Mouse (Mus musculus): ENCODE measurements at regions not wholly inside any gene's neighbourhood (a gene's known extent, or its start where the extent isn't known, plus 50 kb on each side); places are given as distances from the start of the nearest gene placed in this dataset.

DNA sequence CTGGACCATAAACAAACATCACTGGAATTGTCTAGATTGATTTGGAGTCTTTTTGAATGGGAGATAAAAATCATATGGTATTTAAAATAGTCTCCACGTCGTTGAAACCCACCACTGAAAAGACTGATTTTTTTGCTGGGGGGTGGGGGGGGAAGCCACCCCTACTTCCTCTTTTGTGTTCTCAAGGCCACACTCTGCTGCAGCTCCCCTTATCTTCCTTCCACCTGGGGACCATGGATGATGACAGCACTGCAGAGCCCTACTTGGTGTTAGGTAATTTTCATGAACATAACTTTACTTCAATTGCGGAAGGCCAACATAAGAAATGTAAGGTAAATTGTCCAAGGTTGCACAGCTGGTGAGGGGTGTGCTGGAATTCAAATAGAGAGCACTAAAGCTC, 232.4 kb upstream of the Vrk2 start:
- no peak for ATAC-seq (ENCODE audit: low FRiP score, low read depth)
- Histone ChIP-seq H3K27me3 (no peaks in the 10 kb centered on the region), H3K27ac (replicated peaks) (no peak overlapping the region), H3K4me3 (no peak overlapping the region), H3K36me3 (no peaks in the 10 kb centered on the region), H3K9me3 (no peaks in the 10 kb centered on the region), H3K4me1 (replicated peaks) (no peaks in the 10 kb centered on the region; the same call in 1 of the 2 replicates), H3K9ac (no peak overlapping the region), H3K4me2 (no peak overlapping the region)
- 94% methylated on average over 3 of the region's 3 CpGs for WGBS

DNA sequence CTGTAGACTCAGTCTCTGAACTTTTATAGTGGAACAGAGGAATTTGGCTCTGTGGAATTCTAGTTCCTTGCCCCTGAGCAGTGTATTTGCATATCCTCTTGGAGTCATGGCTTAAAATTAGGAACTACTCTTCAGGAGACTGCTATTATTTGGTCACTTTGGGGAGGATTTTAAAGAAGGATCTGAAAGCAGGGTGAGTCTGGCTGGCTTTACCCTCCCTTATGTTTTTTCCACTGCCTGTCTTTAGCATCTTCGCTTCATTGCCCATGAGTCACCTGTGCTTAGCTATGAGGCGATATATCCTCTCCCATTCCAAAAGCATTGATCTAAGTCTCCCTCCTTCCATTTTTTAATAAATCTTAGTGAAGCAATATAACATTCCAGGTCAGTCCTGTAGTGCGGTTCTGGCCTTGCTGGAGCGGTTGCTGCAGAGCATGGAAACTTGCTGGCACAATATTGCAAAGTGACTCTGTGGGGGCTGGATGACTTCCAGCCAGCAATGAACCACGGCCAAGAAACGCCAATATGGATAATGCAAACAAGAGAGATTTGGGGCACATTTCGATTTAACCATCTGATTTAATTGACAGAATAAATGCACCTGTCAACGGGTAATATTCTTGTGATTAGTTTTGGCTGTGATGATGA, 230.4 kb upstream of the Vrk2 start:
- Histone ChIP-seq H3K4me2 (no peak overlapping the region), H3K9me3 (no peaks in the 10 kb centered on the region), H3K9ac (no peak overlapping the region), H3K36me3 (no peaks in the 10 kb centered on the region), H3K4me3 (no peak overlapping the region), H3K27me3 (no peaks in the 10 kb centered on the region), H3K4me1 (replicated peaks) (no peaks in the 10 kb centered on the region; the same call in 1 of the 2 replicates), H3K27ac (replicated peaks) (no peak overlapping the region)
- 58% methylated on average over 8 of the region's 8 CpGs for WGBS
- peak; percentile 73; the same call in 1 of the 2 replicates for ATAC-seq (ENCODE audit: low FRiP score, low read depth)

DNA sequence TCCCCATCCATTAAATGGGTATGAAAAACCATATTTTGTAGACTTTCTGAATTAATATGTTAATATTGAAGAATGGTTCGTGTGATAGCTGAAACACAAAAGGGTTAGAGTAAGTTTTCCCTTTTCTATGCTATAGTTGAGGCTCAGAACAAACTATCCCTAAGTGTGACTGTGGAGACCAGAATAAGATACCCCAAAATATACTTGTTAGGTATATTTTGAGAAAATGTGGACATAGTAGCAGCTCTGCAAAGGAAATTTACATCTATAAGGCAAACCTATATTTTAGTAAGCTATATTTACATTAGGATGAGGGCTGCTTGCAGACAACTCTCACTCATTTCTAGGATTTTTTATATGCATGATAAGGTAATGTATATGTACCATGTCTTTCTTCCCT, 227.3 kb upstream of the Vrk2 start:
- no peak overlapping the region for H3K27ac ChIP-seq (replicated peaks)
- no peaks in the 10 kb centered on the region for H3K27me3 ChIP-seq
- no peaks in the 10 kb centered on the region for H3K36me3 ChIP-seq
- H3K9ac ChIP-seq = no peak overlapping the region
- ATAC-seq (ENCODE audit: low FRiP score, low read depth) = no peak
- H3K4me1 ChIP-seq (replicated peaks) = no peaks in the 10 kb centered on the region; the same call in 1 of the 2 replicates
- H3K4me2 ChIP-seq = no peak overlapping the region
- H3K4me3 ChIP-seq = no peak overlapping the region
- 85% methylated on average over 1 of the region's 1 CpGs for WGBS
- H3K9me3 ChIP-seq = no peaks in the 10 kb centered on the region

DNA sequence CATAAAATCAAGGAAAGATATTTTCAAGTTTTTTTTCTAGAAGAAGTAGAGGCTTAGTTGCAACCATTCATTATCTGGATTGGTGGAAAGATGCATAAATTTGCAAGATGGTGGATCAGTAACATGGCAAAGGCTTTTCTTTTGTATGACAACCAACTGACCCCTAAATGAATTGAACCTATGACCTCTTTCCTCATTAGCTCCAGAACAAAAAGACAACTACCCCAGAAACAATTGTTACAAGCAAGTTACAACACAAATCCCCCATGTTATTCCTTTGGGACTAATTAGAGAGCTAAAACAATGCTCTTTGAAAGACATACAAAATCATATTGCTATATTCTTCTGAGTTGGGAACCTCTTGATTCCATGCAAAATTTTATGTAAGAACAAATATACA, 223.5 kb upstream of the Vrk2 start:
- no peak overlapping the region for H3K4me3 ChIP-seq
- no peaks in the 10 kb centered on the region for H3K27me3 ChIP-seq
- H3K9ac ChIP-seq = no peak overlapping the region
- H3K4me2 ChIP-seq = no peak overlapping the region
- no peak overlapping the region for H3K27ac ChIP-seq (replicated peaks)
- ATAC-seq (ENCODE audit: low FRiP score, low read depth) = no peak
- peaks cover 4% of the 10 kb centered on the region; the same call in 1 of the 2 replicates for H3K4me1 ChIP-seq (replicated peaks)
- H3K36me3 ChIP-seq = no peaks in the 10 kb centered on the region
- no peaks in the 10 kb centered on the region for H3K9me3 ChIP-seq

DNA sequence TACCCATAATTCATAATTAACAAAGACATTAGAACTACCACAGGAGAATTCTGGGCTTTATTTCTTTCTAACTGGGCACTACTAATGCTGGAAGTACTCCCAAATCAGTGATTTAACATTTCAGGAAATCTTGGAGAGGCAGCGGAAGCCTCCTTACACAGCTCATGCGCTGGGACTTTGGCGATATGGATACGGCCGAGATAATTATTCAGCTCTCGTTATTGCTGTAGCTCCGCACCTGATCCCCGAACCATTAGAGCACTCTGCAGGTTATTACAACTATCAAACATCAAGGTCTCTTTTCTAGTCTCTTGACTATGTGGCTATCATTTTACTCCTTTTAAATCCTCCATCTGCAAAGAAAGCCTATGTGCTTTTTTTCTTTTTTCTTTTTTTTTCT, 221.3 kb upstream of the Vrk2 start:
- Histone ChIP-seq H3K9me3 (no peaks in the 10 kb centered on the region), H3K4me1 (replicated peaks) (peaks cover 4% of the 10 kb centered on the region; the same call in 1 of the 2 replicates), H3K9ac (no peak overlapping the region), H3K27me3 (no peaks in the 10 kb centered on the region), H3K27ac (replicated peaks) (peak overlapping the region; percentile 62; the same call in 1 of the 2 replicates), H3K4me3 (peak overlapping the region; percentile 16; the same call in 1 of the 2 replicates), H3K36me3 (no peaks in the 10 kb centered on the region), H3K4me2 (peak overlapping the region; percentile 42)
- WGBS = 50% methylated on average over 8 of the region's 8 CpGs
- peak; percentile 85 for ATAC-seq (ENCODE audit: low FRiP score, low read depth)

DNA sequence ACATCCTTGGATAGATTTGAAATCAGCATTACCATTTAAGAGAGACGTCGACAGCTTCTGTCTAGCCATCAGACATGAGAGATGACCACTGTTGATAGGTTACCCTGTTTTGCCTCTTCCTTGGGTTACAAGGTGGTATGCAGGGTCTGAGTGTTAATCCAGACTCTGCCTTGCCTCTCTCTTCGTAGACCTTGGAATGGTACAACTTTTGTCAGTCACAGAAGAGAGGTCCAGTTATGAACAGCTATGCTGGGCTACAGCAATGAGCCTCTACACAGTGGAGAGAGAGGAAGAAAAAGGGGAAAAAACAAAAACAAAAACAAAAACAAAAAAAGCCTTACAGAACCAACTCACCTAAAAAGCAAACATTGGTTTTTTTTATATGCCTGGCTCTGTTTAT, 220.8 kb upstream of the Vrk2 start:
- H3K4me3 ChIP-seq = no peak overlapping the region
- no peaks in the 10 kb centered on the region for H3K27me3 ChIP-seq
- WGBS = 78% methylated on average over 3 of the region's 3 CpGs
- H3K9me3 ChIP-seq = no peaks in the 10 kb centered on the region
- peak overlapping the region; percentile 42 for H3K4me2 ChIP-seq
- peak overlapping the region; percentile 62; the same call in 1 of the 2 replicates for H3K27ac ChIP-seq (replicated peaks)
- no peaks in the 10 kb centered on the region for H3K36me3 ChIP-seq
- H3K4me1 ChIP-seq (replicated peaks) = peaks cover 4% of the 10 kb centered on the region; the same call in 1 of the 2 replicates
- no peak for ATAC-seq (ENCODE audit: low FRiP score, low read depth)
- H3K9ac ChIP-seq = no peak overlapping the region

DNA sequence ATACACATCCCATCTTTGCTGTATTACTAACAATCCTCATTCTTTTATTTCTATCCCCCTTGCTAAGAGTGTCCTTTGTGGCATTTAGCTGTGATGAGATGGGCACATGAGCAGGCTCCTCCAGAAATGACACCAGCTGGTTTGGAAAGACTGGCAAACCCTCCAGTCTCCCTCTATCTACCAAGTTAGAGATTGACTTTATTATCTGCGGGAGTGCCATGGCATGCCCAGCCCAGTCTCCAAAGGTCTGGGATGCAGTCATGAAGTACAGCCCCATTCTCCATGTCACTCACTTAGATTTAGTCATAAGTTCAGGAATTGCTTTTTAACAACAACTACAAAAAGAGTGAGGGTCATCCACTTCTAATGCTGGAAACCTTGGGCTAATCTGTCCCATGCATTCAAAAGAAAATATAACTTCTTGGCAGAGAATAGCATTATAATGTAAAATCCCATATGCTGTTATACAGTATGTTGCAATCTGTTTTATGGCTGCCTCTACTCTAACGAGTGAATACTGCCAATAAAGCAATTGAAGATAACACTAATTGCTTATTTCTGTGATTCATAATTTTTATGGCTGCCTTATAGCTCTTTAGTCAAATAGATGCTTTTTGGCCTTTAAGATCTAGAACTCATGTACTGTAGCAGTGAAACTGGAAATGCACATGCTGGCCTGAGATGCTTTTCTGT, 208.6 kb upstream of the Vrk2 start:
- H3K9me3 ChIP-seq = no peaks in the 10 kb centered on the region
- H3K4me1 ChIP-seq (replicated peaks) = peaks cover 9% of the 10 kb centered on the region
- 82% methylated on average over 2 of the region's 2 CpGs for WGBS
- no peaks in the 10 kb centered on the region for H3K36me3 ChIP-seq
- no peak overlapping the region for H3K27ac ChIP-seq (replicated peaks)
- no peak overlapping the region for H3K9ac ChIP-seq
- no peak overlapping the region for H3K4me2 ChIP-seq
- ATAC-seq (ENCODE audit: low FRiP score, low read depth) = no peak
- H3K4me3 ChIP-seq = no peak overlapping the region
- no peaks in the 10 kb centered on the region for H3K27me3 ChIP-seq

DNA sequence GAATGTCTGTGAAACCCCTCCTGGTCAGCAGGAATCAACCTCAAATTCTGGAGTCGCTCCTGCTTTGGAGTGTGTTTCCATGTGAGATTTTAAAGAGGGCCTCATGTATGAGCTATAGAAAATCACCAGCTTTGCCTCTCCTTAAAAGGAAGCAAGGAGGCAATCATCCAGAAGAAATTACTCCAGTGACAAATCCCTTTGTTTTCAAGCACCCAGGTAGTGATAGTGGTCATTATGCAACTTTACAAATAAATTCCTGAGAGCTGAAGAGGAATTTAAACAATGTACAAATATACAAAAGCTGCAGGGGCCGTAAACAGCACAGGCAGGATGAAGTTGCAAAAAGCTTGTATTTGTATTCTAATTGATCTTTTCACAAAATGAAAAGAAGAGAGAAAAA, 206.5 kb upstream of the Vrk2 start:
- Histone ChIP-seq H3K9me3 (no peaks in the 10 kb centered on the region), H3K27ac (replicated peaks) (no peak overlapping the region), H3K4me2 (no peak overlapping the region), H3K4me1 (replicated peaks) (no peaks in the 10 kb centered on the region), H3K4me3 (no peak overlapping the region), H3K36me3 (no peaks in the 10 kb centered on the region), H3K9ac (no peak overlapping the region), H3K27me3 (no peaks in the 10 kb centered on the region)
- ATAC-seq (ENCODE audit: low FRiP score, low read depth) = no peak
- WGBS = 52% methylated on average over 2 of the region's 2 CpGs

DNA sequence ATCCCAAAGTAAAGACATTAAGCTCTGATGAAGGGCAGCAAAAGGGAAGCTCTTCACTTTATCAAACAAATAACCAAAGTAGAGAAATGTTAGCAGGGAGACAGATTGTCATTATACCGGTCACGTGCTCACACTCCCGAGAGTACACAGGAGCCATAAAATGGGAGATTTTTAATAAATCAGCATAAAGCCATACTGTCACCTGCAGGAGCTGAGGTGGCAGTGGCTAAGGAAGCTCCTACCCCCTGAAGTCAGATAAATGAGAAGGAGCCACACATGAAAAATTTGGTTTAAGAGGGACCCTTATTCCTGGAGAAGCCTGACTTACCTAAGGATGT, 200.8 kb upstream of the Vrk2 start:
- H3K4me1 ChIP-seq (replicated peaks) = no peaks in the 10 kb centered on the region
- H3K27ac ChIP-seq (replicated peaks) = no peak overlapping the region
- ATAC-seq (ENCODE audit: low FRiP score, low read depth) = no peak
- H3K4me3 ChIP-seq = no peak overlapping the region
- no peaks in the 10 kb centered on the region for H3K27me3 ChIP-seq
- WGBS = 65% methylated on average over 3 of the region's 3 CpGs
- H3K9me3 ChIP-seq = no peaks in the 10 kb centered on the region
- H3K9ac ChIP-seq = no peak overlapping the region
- no peaks in the 10 kb centered on the region for H3K36me3 ChIP-seq
- no peak overlapping the region for H3K4me2 ChIP-seq

DNA sequence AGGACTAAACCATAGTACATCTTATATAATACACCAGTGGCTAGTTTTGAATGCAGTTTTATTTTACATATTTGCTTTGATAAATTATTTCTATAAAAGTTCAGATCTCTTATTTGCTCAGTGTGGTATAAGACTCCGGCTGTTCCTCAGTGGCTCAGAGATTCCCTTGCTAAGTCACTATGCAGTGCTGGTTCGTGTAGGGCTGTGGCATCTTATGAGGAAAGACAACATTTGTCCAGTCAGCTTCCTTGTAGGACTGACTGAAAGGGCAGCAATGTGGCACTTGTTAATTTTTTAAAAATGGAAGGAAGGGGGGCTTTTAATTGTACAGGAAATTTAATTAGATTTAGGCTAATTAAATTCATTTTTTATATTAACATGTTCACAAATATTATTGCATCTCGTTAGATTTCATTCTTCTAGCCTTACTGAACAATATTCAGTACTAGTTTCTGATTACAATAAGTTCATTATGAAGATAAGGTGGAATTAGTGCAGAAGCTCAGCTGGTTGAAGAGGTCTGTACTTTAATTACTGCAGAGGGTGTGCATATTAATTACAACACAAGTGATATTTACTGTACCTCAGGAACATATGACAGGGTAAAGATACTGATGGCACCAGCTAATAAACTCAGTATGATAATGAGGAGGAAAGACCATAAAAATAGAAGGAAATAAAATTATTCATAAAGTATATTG, 200.3 kb upstream of the Vrk2 start:
- Histone ChIP-seq H3K4me3 (no peak overlapping the region), H3K4me1 (replicated peaks) (no peaks in the 10 kb centered on the region), H3K9ac (no peak overlapping the region), H3K9me3 (no peaks in the 10 kb centered on the region), H3K27ac (replicated peaks) (no peak overlapping the region), H3K27me3 (no peaks in the 10 kb centered on the region), H3K36me3 (no peaks in the 10 kb centered on the region), H3K4me2 (no peak overlapping the region)
- ATAC-seq (ENCODE audit: low FRiP score, low read depth) = no peak
- WGBS = 71% methylated on average over 3 of the region's 3 CpGs

DNA sequence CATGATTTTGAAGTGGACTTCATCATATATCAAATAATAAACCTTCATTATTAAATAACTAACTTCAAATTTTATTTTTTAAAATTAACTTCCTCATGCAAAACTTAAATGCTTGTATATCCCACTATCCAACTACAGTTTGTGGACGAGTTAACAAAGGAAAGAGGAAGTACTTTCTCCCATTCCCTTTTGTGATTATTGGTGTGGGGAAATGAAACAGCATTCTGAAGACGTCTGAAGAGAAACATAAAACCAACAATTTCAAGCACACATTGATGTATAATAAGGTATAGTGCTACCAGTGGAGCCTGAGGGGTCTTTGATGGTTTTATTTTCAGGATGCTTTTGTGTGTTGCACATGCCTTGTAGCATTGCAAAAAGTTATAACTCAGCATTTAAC, 195.5 kb upstream of the Vrk2 start:
- Histone ChIP-seq H3K9me3 (no peaks in the 10 kb centered on the region), H3K4me3 (no peak overlapping the region), H3K27me3 (no peaks in the 10 kb centered on the region), H3K9ac (no peak overlapping the region), H3K36me3 (no peaks in the 10 kb centered on the region), H3K27ac (replicated peaks) (no peak overlapping the region), H3K4me2 (no peak overlapping the region), H3K4me1 (replicated peaks) (no peaks in the 10 kb centered on the region)
- WGBS = 64% methylated on average over 2 of the region's 2 CpGs
- no peak for ATAC-seq (ENCODE audit: low FRiP score, low read depth)

DNA sequence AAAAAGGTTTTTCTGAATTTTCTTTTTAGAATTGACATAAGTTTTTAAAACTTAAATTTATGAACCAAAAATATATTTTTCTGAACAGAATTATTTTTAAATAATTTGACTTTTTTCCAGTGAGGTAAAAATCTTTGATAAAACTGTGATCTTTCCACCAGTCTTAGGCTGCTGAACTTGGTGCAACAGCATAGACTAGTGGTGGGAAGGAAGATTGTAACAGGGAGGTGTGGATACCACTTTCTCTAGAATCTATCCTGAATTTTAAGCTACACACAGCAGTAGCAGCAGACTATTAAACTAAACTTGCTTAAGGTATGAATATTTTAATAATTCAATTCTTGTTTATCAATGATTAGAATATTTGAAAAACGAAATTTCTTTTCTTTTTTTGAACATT, 191.4 kb upstream of the Vrk2 start:
- Histone ChIP-seq H3K4me1 (replicated peaks) (no peaks in the 10 kb centered on the region), H3K9me3 (no peaks in the 10 kb centered on the region), H3K36me3 (no peaks in the 10 kb centered on the region), H3K9ac (no peak overlapping the region), H3K27me3 (no peaks in the 10 kb centered on the region), H3K27ac (replicated peaks) (no peak overlapping the region), H3K4me2 (no peak overlapping the region), H3K4me3 (no peak overlapping the region)
- WGBS = 24% methylated on average over 1 of the region's 1 CpGs
- 0 out of 2 replicates have a peak, but pooled peaks have one; percentile 77 for ATAC-seq (ENCODE audit: low FRiP score, low read depth)
